Mouse (Mus musculus) mature B cell (primary cell): ENCODE results near the gene 2310057N15Rik.
"Not testable (repeated sequence)": the region's sequence is repeated elsewhere in the genome, so short reads cannot be mapped to it uniquely, and the experiment has no call there.

Experiments used
- in situ Hi-C: fragments of 300-500 bp; cut with MboI; formaldehyde crosslinking; loops from 2 replicates; pipeline ENCODE4 v1.14.3; 2019

Gene 2310057N15Rik

GRCm38 (mm10) chr16:88774106-88774505, at the start of gene 2310057N15Rik:
2310057N15Rik (minus strand) TSS chr16:88774206.
- in situ Hi-C loops, result no loop called here

- in situ Hi-C loops, result no loop called here
Measured at GRCm38 (mm10) chr16:88823736-88824135, 49.7 kb upstream of the 2310057N15Rik start.

GRCm38 (mm10) chr16:88820066-88820465, 46.1 kb upstream of the 2310057N15Rik start, which contains the start of gene Krtap15:
Krtap15 (plus strand) TSS chr16:88820215.
- in situ Hi-C loops, result no loop called here

- in situ Hi-C loops, result no loop called here
Measured at GRCm38 (mm10) chr16:88811827-88812226, 37.8 kb upstream of the 2310057N15Rik start, which contains the start of gene Gm20741. Gm20741 (minus strand) TSS chr16:88812220.

- in situ Hi-C loops, result no loop called here
Measured at GRCm38 (mm10) chr16:88786786-88787185, 12.8 kb upstream of the 2310057N15Rik start.

- in situ Hi-C loops, result no loop called here
Measured at GRCm38 (mm10) chr16:88777596-88777995, 3.6 kb upstream of the 2310057N15Rik start, which contains the start of gene Gm5965. Gm5965 (plus strand) TSS chr16:88777896.

- in situ Hi-C loops, result not testable (repeated sequence)
Measured at GRCm38 (mm10) chr16:88758547-88758946, 15.5 kb downstream of the 2310057N15Rik start, which contains the start of gene 2310034C09Rik. 2310034C09Rik (plus strand) TSS chr16:88758847.

GRCm38 (mm10) chr16:88751535-88751934, 22.5 kb downstream of the 2310057N15Rik start, which contains the start of gene Krtap13:
Krtap13 (minus strand) TSS chr16:88751635.
- in situ Hi-C loops, result not testable (repeated sequence)

- in situ Hi-C loops, result no loop called here
Measured at GRCm38 (mm10) chr16:88747943-88748342, 26.1 kb downstream of the 2310057N15Rik start.

GRCm38 (mm10) chr16:88744750-88745340, 29.2 kb downstream of the 2310057N15Rik start:
- in situ Hi-C loops, result no loop called here

- in situ Hi-C loops, result no loop called here
Measured at GRCm38 (mm10) chr16:88735391-88735790, 38.6 kb downstream of the 2310057N15Rik start.

GRCm38 (mm10) chr16:88728812-88729275, 45.2 kb downstream of the 2310057N15Rik start, which contains the start of gene Krtap13-1:
Krtap13-1 (plus strand) TSS chr16:88728862.
- in situ Hi-C loops, result no loop called here
